Mouse (Mus musculus) lung, adult 10 weeks (tissue): ENCODE results near the gene Pex19. TPM values are rescaled to one million over a fixed set of nuclear protein-coding genes. Genes with fewer than 3 reads are reported as not detected.

Experiments
- polyA plus RNA-seq: library from polyadenylated mRNA; stranded (reverse); fragments of 350-450 nt; fragmentation: Illumina TruSeq; extraction: RNeasy Lipid Tissue Mini Kit (QIAGEN cat#74804); gene quantifications from one replicate; pipeline ENCODE4 v1.2.3, GENCODE M21; 2014; ENCODE audit warnings: low read depth, low replicate concordance; ENCODE audit not compliant: insufficient read depth

Pex19 gene
- 51.8 TPM for polyA plus RNA-seq

DNA sequence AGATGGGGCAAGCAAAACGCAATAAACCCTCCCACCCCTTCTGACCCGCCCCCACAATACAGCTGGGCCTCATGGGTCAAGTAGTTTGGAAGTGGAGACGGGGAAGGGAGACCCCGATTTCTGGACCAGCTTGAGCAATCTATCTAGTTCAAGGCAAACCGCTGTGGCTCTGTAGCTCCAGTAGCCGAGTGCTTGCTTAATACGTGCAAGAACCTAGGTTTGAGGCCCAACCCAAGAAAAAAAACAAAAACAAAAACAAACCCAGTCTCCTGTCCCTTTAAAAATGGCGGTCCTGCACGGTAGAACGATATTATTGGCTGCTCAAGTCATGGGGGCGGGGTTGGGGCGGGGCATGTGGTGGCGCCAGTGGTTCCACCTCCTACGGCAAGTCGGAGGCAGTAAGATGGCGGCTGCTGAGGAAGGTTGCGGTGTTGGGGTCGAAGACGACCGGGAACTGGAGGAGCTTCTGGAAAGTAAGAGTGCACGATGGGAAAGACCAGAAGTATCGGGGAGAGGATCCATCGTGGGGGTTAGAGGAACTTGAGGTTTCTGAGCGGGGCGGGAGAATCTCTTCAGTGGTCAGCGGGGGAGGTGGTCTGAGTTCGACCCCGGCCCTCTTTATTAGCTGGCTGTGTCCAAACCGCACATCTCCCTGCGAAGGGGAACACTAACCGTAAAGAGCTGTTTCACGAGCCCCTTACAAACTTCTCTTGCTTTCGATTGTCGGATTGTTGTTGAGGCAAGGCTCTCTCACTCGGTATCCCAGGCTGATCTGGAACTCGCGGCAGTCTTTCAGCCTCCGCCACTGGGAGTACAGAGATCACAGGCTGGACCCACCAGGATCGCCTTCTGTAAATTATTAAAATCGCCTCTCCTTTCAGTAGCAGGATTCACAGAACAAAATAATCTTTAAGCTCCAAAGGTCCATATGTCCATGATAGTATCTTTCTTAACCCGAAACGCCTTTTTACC is at the start of gene Pex19:
Pex19 (plus strand) TSS at position 380 of the 972 bp plus-strand sequence.

DNA sequence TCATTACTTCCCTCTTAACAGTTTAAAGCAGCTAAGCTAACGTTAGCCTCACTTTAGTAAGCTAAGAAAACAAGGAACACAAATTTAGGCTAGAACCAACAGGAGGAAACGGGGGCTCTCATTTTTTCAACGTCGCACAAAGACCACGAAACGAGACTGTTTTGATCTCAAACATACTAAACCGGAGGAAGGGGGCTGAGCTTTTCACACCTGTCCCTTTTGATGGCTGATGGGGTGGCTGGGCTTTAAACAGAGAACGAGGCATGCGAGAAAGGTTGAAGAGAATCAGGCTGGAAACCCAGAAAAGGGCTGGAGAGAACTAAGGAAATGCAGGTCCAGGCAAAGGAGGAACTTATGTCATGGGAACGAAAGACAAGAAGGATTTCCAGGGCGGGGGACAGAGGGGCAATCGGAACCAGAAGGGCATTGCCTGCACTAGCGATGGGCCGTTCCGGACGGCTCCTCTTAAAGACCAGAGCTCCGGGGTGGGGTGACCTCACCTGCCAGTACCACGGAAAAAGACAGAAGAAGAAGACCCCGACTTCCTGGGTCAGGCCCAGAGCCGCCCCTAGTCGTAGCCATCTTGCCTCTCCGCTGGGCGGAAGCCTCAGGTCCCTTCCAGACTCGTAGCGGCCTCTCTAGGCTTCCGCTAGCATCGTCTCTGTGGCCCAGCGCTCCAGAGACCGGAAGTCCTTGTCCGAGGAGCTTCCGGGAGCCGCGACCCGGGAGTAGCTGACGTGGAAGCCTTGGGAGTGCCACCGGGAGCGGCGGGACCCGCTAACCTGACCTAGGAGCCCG is 44.3 kb upstream of the Pex19 start, which contains the start of the genes Copa and Ncstn:
Copa (plus strand) TSS at position 429 of the 798 bp plus-strand sequence.
Ncstn (minus strand) TSS at position 695 of the 798 bp plus-strand sequence.

DNA sequence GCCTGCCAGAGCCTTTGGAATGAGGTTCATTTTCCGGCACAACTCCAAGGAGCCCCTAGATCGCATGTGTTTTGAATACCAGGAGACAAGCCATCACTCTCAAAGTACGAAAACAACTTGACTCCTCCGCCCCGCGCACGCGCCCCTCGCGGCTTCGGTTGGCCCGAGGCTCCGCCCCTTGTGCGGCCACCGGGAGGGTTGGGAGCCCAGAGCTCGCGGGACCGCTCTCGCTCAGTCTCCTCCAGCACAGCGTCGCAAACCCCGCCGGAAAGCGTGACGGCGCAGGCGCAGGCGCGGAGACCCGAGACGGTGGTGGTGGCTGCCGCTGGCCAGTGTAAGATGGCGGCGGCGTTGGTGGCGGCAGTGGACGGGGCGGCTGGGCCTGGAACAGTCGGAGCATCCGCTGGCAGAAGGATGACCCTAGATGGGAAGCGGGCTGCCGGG is 21.3 kb downstream of the Pex19 start, which contains the start of gene Dcaf8:
Dcaf8 (plus strand) TSS at position 250 of the 444 bp plus-strand sequence.

Other genes starting within 250 kb of the Pex19 start
- 0.25 TPM for gene Gm10521, start 231.1 kb upstream of the Pex19 start, polyA plus RNA-seq
- gene Slamf6, start 209.2 kb upstream of the Pex19 start, polyA plus RNA-seq = 5.8 TPM
- gene Vangl2, start 98.3 kb upstream of the Pex19 start, polyA plus RNA-seq = 1.7 TPM
- not detected for gene Nhlh1, start 69.2 kb upstream of the Pex19 start, polyA plus RNA-seq
- 70.4 TPM for gene Copa, start 44.2 kb upstream of the Pex19 start, polyA plus RNA-seq
- 40.9 TPM for gene Ncstn, start 44.0 kb upstream of the Pex19 start, polyA plus RNA-seq
- 44.6 TPM for gene Dcaf8, start 21.3 kb downstream of the Pex19 start, polyA plus RNA-seq
- 148 TPM for gene Pea15a, start 80.0 kb downstream of the Pex19 start, polyA plus RNA-seq
- gene Casq1, start 93.1 kb downstream of the Pex19 start, polyA plus RNA-seq = 2.0 TPM
- not detected for gene Atp1a4, start 131.7 kb downstream of the Pex19 start, polyA plus RNA-seq
- gene Igsf8, start 134.9 kb downstream of the Pex19 start, polyA plus RNA-seq = 20.4 TPM
- 34.3 TPM for gene Atp1a2, start 171.3 kb downstream of the Pex19 start, polyA plus RNA-seq
- not detected for gene Kcnj9, start 202.6 kb downstream of the Pex19 start, polyA plus RNA-seq
- 0.08 TPM for gene Kcnj10, start 214.5 kb downstream of the Pex19 start, polyA plus RNA-seq
- 4.4 TPM for gene Pigm, start 249.8 kb downstream of the Pex19 start, polyA plus RNA-seq